Mouse (Mus musculus) kidney, postnatal 0 days (tissue): ENCODE data around the gene Ociad2. TPM values are rescaled to one million over a fixed set of nuclear protein-coding genes. Genes with fewer than 3 reads are reported as not detected.

Experiments
- ATAC-seq: fragments of 200-750 bp; cut with Nextera tagmentation; replicated peaks from 2 replicates; pipeline ENCODE4 v1.8.0; 2017; ENCODE audit warnings: low read depth, moderate number of reproducible peaks, moderate TSS enrichment, moderate library complexity; ENCODE audit not compliant: low FRiP score
- DNase-seq: peaks from one replicate; pipeline ENCODE4 v3.0.0-alpha.2; 2016; ENCODE audit warnings: low spot score
- H3K27ac ChIP-seq: fragments of 300-500 bp; sonication (generic); 2 replicates; pipeline ENCODE4 v1.5.1; 2014; ENCODE audit warnings: mild to moderate bottlenecking
- H3K27me3 ChIP-seq: fragments of 300-500 bp; sonication (generic); 2 replicates; pipeline ENCODE4 v1.6.1; 2014; ENCODE audit warnings: low read length, mixed read lengths; ENCODE audit not compliant: insufficient read depth
- H3K36me3 ChIP-seq: fragments of 300-500 bp; sonication (generic); 2 replicates; pipeline ENCODE4 v1.6.1; 2014; ENCODE audit warnings: low read length, mixed read lengths; ENCODE audit not compliant: insufficient read depth
- H3K4me1 ChIP-seq: fragments of 300-500 bp; sonication (generic); replicated peaks from 2 replicates; pipeline ENCODE4 v1.6.1; 2014; ENCODE audit warnings: antibody characterized with exemption, low read length, mixed read lengths; ENCODE audit not compliant: insufficient read depth
- H3K4me2 ChIP-seq: fragments of 300-500 bp; sonication (generic); 2 replicates; pipeline ENCODE4 v1.6.1; 2014; ENCODE audit warnings: mild to moderate bottlenecking, low read length, moderate library complexity, mixed read lengths
- H3K4me3 ChIP-seq: fragments of 300-500 bp; sonication (generic); replicated peaks from 2 replicates; pipeline ENCODE4 v1.5.1; 2014; ENCODE audit warnings: low read depth, low read length
- H3K9ac ChIP-seq: fragments of 300-500 bp; sonication (generic); 2 replicates; pipeline ENCODE4 v1.6.1; 2014; ENCODE audit warnings: low read depth, low read length
- H3K9me3 ChIP-seq: fragments of 300-500 bp; sonication (generic); replicated peaks from 2 replicates; pipeline ENCODE4 v1.6.1; 2016; ENCODE audit warnings: low read length, inconsistent platforms, mixed read lengths
- CTCF ChIP-seq: IDR thresholded peaks from 2 replicates; pipeline ENCODE4 v1.5.1; 2016; ENCODE audit warnings: antibody characterized with exemption, low read depth, mild to moderate bottlenecking, moderate library complexity
- WGBS: fragments of 180-500 bp; shearing (Covaris S2); extraction: QIAGEN DNeasy Blood & Tissue Kit; methylation state at CpG from one replicate; pipeline ENCODE4 v1.1.7; 2014; 5-methylcytosine and 5-hydroxymethylcytosine counted together
- polyA plus RNA-seq: library from polyadenylated mRNA; unstranded; fragments of >200 nt; fragmentation: Nextera tagmentation; extraction: Ambion mirVana; gene quantifications from 2 replicates; pipeline ENCODE4 v1.2.1, GENCODE M21; 2015

Ociad2 gene
- polyA plus RNA-seq, 1 experiment from 2014 or later, result 27.4 TPM

- DNase-seq (no peak), ATAC-seq (no peak)
- no peak overlapping the region for H3K27ac ChIP-seq
- no peaks in the 10 kb centered on the region for H3K9me3 ChIP-seq
- H3K4me3 ChIP-seq, result no peak overlapping the region
- no peak overlapping the region for H3K9ac ChIP-seq
- H3K4me2 ChIP-seq, result no peak overlapping the region
- no peaks in the 10 kb centered on the region for H3K27me3 ChIP-seq
- H3K4me1 ChIP-seq, result no peaks in the 10 kb centered on the region
- TF ChIP-seq CTCF, result no peak
- WGBS, result 74% methylated on average over 6 of the region's 6 CpGs
- no peaks in the 10 kb centered on the region for H3K36me3 ChIP-seq
These were observed 18.4 kb upstream of the Ociad2 start for GRCm38 (mm10) chr5:73359134-73359751.

- Histone ChIP-seq H3K4me1 (no peaks in the 10 kb centered on the region), H3K4me2 (no peak overlapping the region), H3K9me3 (no peaks in the 10 kb centered on the region), H3K36me3 (no peaks in the 10 kb centered on the region), H3K9ac (no peak overlapping the region), H3K27me3 (no peaks in the 10 kb centered on the region), H3K27ac (no peak overlapping the region), H3K4me3 (no peak overlapping the region)
- no peak for ATAC-seq
- no peak for DNase-seq
- no peak for TF ChIP-seq CTCF
- 67% methylated on average over 5 of the region's 5 CpGs for WGBS
These were observed 14.6 kb upstream of the Ociad2 start for GRCm38 (mm10) chr5:73355393-73355792.

DNA sequence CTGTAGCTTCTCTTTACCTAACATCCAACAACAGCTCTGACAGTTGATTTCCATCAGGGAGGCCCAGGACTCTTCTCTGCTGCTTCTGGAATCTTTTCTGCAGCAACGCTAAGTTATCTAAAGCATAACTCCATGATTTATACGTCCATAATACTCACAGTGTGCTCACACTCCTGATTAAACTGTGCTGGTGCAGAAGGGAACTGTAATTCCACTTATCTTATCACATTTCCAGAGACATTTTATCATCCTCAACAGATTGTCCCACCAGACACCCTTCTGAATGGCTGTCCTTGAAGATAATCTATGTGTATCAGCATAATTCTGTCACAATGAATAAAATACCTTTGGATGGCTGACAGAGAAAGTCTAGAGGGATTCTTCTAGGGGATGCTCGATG lies 13.2 kb upstream of the Ociad2 start:
- Histone ChIP-seq H3K9ac (no peak overlapping the region), H3K9me3 (no peaks in the 10 kb centered on the region), H3K4me3 (no peak overlapping the region), H3K4me2 (no peak overlapping the region), H3K27ac (no peak overlapping the region), H3K27me3 (no peaks in the 10 kb centered on the region), H3K36me3 (no peaks in the 10 kb centered on the region), H3K4me1 (no peaks in the 10 kb centered on the region)
- DNase-seq, result no peak
- no peak for TF ChIP-seq CTCF
- 66% methylated on average over 3 of the region's 3 CpGs for WGBS
- ATAC-seq, result no peak

DNA sequence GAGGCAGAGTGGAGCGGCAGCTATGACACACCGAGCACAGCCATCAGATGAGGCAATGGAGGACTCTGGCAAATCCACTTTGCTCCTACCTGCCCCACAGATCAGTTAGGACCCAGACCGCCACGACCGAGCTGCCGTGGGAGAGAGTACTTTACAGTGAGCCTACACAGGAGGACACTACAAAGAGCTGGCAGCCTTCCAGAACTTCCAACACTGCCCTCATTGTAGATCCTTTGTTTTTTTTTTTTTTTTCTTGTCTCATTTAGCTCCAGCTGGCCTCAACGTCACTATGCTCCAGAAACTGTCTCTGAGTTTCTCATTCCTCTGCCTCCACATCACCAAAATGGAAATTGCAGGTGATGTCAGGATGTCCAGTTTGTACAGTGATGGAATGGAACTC lies 12.7 kb upstream of the Ociad2 start:
- no peaks in the 10 kb centered on the region for H3K9me3 ChIP-seq
- H3K27ac ChIP-seq, result no peak overlapping the region
- WGBS, result 53% methylated on average over 7 of the region's 7 CpGs
- no peak for DNase-seq
- H3K4me1 ChIP-seq, result no peaks in the 10 kb centered on the region
- H3K27me3 ChIP-seq, result no peaks in the 10 kb centered on the region
- no peaks in the 10 kb centered on the region for H3K36me3 ChIP-seq
- TF ChIP-seq CTCF, result no peak
- no peak for ATAC-seq
- no peak overlapping the region for H3K4me2 ChIP-seq
- no peak overlapping the region for H3K4me3 ChIP-seq
- H3K9ac ChIP-seq, result no peak overlapping the region

DNA sequence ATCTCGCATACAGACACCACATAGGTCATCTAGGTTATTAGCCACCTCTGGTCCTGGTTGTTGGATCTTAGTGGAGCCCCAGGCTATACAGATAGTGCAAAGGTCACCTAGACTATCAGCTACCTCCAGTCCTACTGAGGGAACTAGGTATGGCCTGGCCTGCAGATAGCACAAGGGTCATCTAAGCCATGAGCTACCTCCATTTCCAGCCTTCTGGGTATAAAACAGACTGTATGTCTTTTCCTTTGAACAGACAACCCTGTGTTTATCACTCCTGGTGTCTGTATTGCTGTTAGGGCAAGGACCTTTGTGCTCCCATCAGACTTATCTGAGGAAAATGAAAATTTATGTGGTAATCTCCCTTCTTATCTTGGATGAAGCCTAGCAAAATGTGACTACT lies 11.0 kb upstream of the Ociad2 start:
- ATAC-seq (no peak), DNase-seq (no peak)
- no peak for TF ChIP-seq CTCF
- Histone ChIP-seq H3K9ac (no peak overlapping the region), H3K27me3 (no peaks in the 10 kb centered on the region), H3K36me3 (no peaks in the 10 kb centered on the region), H3K4me1 (no peaks in the 10 kb centered on the region), H3K4me3 (no peak overlapping the region), H3K9me3 (no peaks in the 10 kb centered on the region), H3K27ac (no peak overlapping the region), H3K4me2 (no peak overlapping the region)
- WGBS, result 91% methylated on average over 1 of the region's 1 CpGs

- ATAC-seq (no peak), DNase-seq (no peak)
- H3K27ac ChIP-seq, result no peak overlapping the region
These were observed 8.7 kb upstream of the Ociad2 start for GRCm38 (mm10) chr5:73349514-73349913.

GRCm38 (mm10) chr5:73345254-73345653 lies 4.4 kb upstream of the Ociad2 start:
- Histone ChIP-seq H3K27me3 (no peaks in the 10 kb centered on the region), H3K36me3 (no peaks in the 10 kb centered on the region), H3K4me2 (no peak overlapping the region), H3K4me1 (no peaks in the 10 kb centered on the region), H3K27ac (no peak overlapping the region), H3K9me3 (no peaks in the 10 kb centered on the region), H3K9ac (no peak overlapping the region), H3K4me3 (no peak overlapping the region)
- no peak for ATAC-seq
- no peak for DNase-seq
- no peak for TF ChIP-seq CTCF
- 90% methylated on average over 4 of the region's 4 CpGs for WGBS

More at GRCm38 (mm10) chr5:73349514-73349913, 8.7 kb upstream of the Ociad2 start:
- no peak for TF ChIP-seq CTCF
- H3K9me3 ChIP-seq, result no peaks in the 10 kb centered on the region
- no peak overlapping the region for H3K4me2 ChIP-seq
- H3K36me3 ChIP-seq, result no peaks in the 10 kb centered on the region
- no peaks in the 10 kb centered on the region for H3K27me3 ChIP-seq
- H3K4me3 ChIP-seq, result no peak overlapping the region
- WGBS, result 35% methylated on average over 5 of the region's 5 CpGs
- no peaks in the 10 kb centered on the region for H3K4me1 ChIP-seq
- H3K9ac ChIP-seq, result no peak overlapping the region
